Mouse (Mus musculus): ENCODE data around the gene Lamp2.
A peak's percentile ranks its signal among the peaks of the same experiment; 100 is the strongest.
"Not testable (repeated sequence)": the region's sequence is repeated elsewhere in the genome, so short reads cannot be mapped to it uniquely, and the experiment has no call there.

Lamp2 gene

DNA sequence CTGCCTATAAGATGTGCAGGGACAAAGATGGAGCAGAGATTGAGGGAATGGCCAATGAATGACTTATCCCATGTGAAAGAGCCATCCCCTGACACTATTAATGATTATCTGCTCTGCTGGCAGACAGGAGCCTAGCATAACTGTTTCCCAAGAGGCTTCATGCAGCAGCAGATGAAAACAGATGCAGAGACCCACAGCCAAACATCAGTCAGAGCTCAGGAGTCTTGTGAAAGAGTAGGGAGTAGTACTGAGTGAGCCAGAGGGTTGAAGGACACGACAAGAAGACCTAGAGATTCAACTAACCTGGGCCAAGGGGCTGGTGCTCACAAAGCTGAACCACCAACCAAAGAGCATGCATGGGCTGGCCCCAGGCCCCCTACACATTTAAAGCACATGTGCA is 30.2 kb downstream of the Lamp2 start:
- no peak for DNase-seq (ENCODE audit: low spot score in 2 of 2)

DNA sequence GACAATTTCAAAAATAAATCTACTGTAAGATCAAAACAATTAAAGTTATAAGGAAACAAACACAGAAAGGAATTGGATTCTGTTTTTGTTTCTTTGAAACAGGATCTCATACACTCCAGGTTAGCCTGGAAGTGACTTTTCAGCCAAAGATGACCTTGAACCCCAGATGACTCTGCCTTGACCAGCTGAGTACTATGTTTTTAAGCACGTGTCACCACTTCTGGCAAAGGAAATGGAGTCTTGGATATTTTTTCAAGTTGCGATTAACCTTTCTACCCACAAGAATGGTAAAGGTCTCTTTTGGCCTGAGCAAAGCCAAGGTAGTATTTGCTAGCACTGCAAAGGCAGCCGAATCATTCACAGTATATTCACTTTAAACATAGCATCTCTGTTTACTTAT is 33.2 kb downstream of the Lamp2 start:
- DNase-seq (ENCODE audit: low spot score in 2 of 2), result no peak

DNA sequence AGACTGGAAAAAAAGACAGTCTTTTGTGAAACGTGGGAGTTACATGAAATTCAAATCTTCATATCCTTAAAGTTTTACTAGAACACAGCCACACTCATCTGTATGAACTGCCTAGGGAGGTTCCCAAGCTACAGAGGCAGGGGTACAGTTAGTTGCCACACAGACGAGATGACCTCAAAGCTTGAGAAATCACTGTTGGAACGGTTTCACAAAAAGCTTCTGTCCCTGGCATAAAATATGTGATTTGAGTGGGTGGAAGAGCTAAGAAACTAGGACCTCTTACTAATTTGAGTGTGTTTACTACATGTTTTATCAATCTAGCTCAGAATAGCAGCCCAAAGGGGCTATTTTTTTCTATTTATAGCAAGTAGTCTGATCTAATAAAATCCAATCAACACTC is 33.9 kb downstream of the Lamp2 start:
- no peak for DNase-seq (ENCODE audit: low spot score in 2 of 2)

DNA sequence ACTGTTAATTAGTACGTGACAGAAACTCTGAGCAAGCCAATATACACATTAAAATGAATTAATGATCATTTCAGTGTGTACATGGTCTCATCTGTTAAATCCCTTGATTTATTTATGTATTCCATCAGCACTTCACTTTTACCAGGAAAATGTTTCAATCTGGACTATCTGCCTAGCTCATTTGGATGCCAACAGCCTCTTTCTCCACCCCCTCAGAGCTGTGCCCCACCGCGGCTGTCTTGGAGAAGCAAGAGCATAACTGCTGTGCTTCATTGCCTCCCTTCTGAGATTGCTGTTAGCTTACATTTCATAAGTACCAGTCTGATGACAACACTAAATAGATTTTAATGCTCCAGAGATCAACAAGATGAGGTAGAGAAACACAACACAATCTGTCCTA is 52.4 kb downstream of the Lamp2 start:
- DNase-seq (ENCODE audit: low spot score in 2 of 2), result no peak

DNA sequence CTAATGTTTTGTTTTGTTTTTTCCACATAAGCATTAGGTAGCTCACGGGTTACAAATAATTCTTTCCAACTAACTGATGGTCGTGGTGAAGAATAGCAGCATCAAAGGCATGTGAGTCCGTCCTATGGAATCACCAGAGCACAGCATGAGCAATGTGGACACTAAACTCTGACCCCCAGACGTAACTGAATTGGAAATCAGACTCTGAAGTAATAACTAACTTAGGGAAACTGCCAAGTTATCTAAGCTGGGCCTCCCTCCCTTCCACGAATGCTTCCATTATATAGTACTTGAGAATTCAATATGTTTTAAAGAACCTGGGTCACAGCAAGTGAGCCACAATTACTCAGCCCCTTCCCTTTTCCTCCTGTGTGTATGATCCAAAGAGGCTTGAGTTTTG is 53.3 kb downstream of the Lamp2 start:
- DNase-seq (ENCODE audit: low spot score in 2 of 2), result no peak

DNA sequence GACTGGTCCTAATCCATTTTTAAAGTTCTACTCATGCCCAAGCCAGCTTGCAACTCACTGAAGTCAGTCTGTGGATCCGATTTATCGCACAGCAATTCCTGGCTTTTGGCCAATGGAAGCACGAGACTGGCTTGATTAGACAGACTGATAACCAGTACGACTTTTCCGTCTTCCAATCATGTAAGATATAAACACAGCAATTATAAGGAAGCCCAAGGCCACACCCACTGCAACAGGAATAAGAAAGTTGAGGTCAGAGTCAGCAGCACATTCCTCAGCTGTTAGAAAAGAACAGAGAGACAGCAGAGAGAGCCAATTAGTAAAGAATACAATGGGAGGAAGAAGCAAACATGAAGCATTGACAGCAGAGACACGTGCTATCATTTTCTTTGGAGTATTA is 54.2 kb downstream of the Lamp2 start:
- no peak for DNase-seq (ENCODE audit: low spot score in 2 of 2)

DNA sequence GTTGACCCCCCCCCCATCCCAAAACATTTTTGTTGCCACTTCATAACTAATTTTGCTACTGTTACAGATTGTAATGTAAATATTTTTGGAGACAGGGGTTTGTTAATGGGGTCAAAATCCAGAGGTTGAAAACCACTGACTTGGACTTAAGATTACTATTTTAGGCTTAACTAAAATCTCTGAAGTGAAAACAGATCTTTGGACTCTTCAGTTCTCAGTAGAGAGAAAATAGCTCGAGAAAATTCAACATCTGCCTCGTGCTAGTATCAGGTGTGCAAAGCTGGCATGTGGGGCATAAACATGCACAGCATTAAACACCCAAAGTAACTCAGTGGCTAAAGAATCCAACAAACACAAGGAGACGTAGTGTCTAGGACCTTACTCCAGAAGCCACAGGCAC is 55.6 kb downstream of the Lamp2 start:
- DNase-seq (ENCODE audit: low spot score in 2 of 2), result no peak

DNA sequence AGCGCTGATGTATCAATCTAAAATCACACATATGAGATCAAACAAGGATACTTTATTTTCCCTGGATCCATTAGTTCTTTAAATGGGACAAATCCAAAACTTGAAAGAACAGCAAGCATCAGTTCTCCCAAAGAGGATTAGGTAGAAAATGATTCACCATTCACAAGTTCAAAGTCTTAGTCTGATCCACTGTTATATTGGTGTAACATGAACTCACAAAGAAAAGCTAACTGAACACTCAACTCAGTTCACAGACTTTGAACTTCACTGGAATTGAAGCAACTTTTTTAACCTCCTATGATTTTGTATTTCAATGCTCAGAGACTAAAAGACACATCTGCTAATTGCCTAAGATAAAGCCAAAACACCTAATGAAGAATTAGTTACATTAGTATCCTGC is 56.6 kb downstream of the Lamp2 start:
- DNase-seq (ENCODE audit: low spot score in 2 of 2), result no peak

DNA sequence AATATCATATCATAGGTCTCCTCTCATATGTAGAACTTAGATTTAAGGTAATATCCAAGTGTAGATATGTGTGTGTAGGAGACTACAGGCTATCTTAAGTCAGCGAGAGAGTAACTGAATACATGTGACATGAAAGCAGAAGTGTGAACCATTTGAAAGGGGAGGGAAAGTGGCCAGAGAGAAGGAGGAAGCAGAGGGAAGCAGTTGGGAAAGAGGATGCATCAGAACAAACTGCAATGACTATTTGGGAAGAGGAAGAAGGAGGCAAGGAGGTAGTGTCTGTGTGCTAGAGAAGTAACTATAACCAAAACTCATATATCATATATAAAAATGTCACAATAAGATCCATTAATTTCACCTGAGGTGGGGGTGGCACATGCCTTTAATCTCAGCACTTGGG is 83.1 kb downstream of the Lamp2 start:
- not testable (repeated sequence) for DNase-seq (ENCODE audit: low spot score in 2 of 2)

DNA sequence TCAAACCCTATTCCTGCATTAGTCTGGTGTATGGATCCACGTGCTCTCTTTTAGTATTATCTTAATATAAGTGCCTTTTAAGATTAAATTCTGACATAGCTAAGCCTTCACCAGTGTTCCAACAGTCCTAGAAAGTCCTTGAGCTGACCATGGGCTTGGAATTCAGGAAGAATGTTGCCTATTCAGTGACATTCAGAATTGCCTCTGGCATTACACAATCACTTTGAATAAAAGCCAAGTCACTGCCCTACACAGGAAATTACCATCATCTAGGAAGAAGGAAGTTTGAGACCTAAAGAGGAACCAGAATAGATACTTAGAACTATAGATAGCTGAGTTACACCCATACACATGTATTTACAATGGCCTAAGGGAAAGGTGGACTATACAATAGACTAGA is 91.6 kb downstream of the Lamp2 start:
- peak in 1 of 2 experiments; percentile 0 for DNase-seq (ENCODE audit: low spot score in 2 of 2)

DNA sequence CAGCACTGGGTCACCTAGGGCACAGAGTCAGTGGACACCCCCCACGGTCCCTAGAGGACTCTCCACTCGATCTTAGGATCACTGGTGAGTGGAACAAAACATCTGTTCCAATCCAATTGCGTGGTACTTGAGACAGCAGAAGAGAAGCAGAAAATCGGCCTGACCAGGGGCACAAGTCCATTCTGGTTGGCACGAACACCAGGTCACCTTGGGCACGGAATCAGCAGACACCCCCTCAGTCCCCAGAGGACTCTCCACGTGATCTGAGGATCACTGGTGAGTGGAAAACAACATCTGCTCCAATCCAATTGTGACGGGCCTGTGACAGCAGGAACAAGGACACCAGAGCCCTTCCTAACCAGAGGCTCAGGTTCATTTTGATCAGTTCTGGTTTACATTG is 94.2 kb downstream of the Lamp2 start:
- no peak for DNase-seq (ENCODE audit: low spot score in 2 of 2)

Data from spleen, postnatal 36 days (tissue).